Mouse (Mus musculus): ENCODE data around the gene Ccl2. TPM values are rescaled to one million over a fixed set of nuclear protein-coding genes. Genes with fewer than 3 reads are reported as not detected.

Gene Ccl2
- polyA plus RNA-seq, 1 experiment from 2014 or later: 36.9 TPM

- WGBS: 77% methylated on average over 7 of the region's 7 CpGs
- ATAC-seq (ENCODE audit: insufficient read depth): no peak
Observed at GRCm38 (mm10) chr11:82053849-82054248, 18.5 kb downstream of the Ccl2 start.

GRCm38 (mm10) chr11:82057646-82058045 lies 22.3 kb downstream of the Ccl2 start, which contains the start of gene Ccl11:
Gene Ccl11 (plus strand): TSS chr11:82057823.
- no peaks in the 10 kb centered on the region for H3K4me1 ChIP-seq (ENCODE audit: insufficient read depth)
- no peaks in the 10 kb centered on the region for H3K36me3 ChIP-seq (ENCODE audit: insufficient read depth)
- H3K4me3 ChIP-seq (ENCODE audit: low read depth, low read length): peak within 1 kb of the TSS; percentile 12; the same call in 1 of the 2 replicates
- H3K9me3 ChIP-seq (ENCODE audit: low read depth, low read length): no peaks in the 10 kb centered on the region
- WGBS: 58% methylated on average over 6 of the region's 6 CpGs
- H3K27me3 ChIP-seq (ENCODE audit: insufficient read depth, low read length): no peaks in the 10 kb centered on the region
- no peak within 1 kb of the TSS for H3K27ac ChIP-seq (ENCODE audit: low read depth)
- TF ChIP-seq CTCF (IDR thresholded peaks at IDR 0.05; ENCODE audit: low read depth): no peak
- H3K9ac ChIP-seq: no peak within 1 kb of the TSS; the same call in 1 of the 2 replicates
- DNase-seq (peak; percentile 65), ATAC-seq (ENCODE audit: insufficient read depth) (no peak; the same call in 1 of the 2 replicates)
- H3K4me2 ChIP-seq: peak within 1 kb of the TSS; percentile 50

More at GRCm38 (mm10) chr11:82053849-82054248, 18.5 kb downstream of the Ccl2 start:
- no peak overlapping the region for H3K9ac ChIP-seq
- H3K4me2 ChIP-seq: no peak overlapping the region
- H3K4me1 ChIP-seq (ENCODE audit: insufficient read depth): no peaks in the 10 kb centered on the region
- no peak overlapping the region for H3K4me3 ChIP-seq (ENCODE audit: low read depth, low read length)
- DNase-seq: no peak
- no peak overlapping the region for H3K27ac ChIP-seq (ENCODE audit: low read depth)
- H3K36me3 ChIP-seq (ENCODE audit: insufficient read depth): no peaks in the 10 kb centered on the region
- H3K27me3 ChIP-seq (ENCODE audit: insufficient read depth, low read length): no peaks in the 10 kb centered on the region
- TF ChIP-seq CTCF (IDR thresholded peaks at IDR 0.05; ENCODE audit: low read depth): no peak
- H3K9me3 ChIP-seq (ENCODE audit: low read depth, low read length): no peaks in the 10 kb centered on the region

GRCm38 (mm10) chr11:82062226-82062625 lies 26.9 kb downstream of the Ccl2 start:
- Histone ChIP-seq H3K4me2 (no peak overlapping the region), H3K36me3 (ENCODE audit: insufficient read depth) (no peaks in the 10 kb centered on the region), H3K27me3 (ENCODE audit: insufficient read depth, low read length) (no peaks in the 10 kb centered on the region), H3K4me1 (ENCODE audit: insufficient read depth) (no peaks in the 10 kb centered on the region), H3K9ac (no peak overlapping the region), H3K9me3 (ENCODE audit: low read depth, low read length) (no peaks in the 10 kb centered on the region), H3K4me3 (ENCODE audit: low read depth, low read length) (no peak overlapping the region), H3K27ac (ENCODE audit: low read depth) (no peak overlapping the region)
- no peak for TF ChIP-seq CTCF (IDR thresholded peaks at IDR 0.05; ENCODE audit: low read depth)
- no peak for DNase-seq
- ATAC-seq (ENCODE audit: insufficient read depth): no peak
- WGBS: 67% methylated on average over 3 of the region's 3 CpGs

GRCm38 (mm10) chr11:82063454-82063853 lies 28.1 kb downstream of the Ccl2 start:
- Histone ChIP-seq H3K4me1 (ENCODE audit: insufficient read depth) (no peaks in the 10 kb centered on the region), H3K27ac (ENCODE audit: low read depth) (no peak overlapping the region), H3K36me3 (ENCODE audit: insufficient read depth) (no peaks in the 10 kb centered on the region), H3K27me3 (ENCODE audit: insufficient read depth, low read length) (no peaks in the 10 kb centered on the region), H3K9ac (no peak overlapping the region), H3K9me3 (ENCODE audit: low read depth, low read length) (no peaks in the 10 kb centered on the region), H3K4me2 (no peak overlapping the region), H3K4me3 (ENCODE audit: low read depth, low read length) (no peak overlapping the region)
- DNase-seq: no peak
- no peak for TF ChIP-seq CTCF (IDR thresholded peaks at IDR 0.05; ENCODE audit: low read depth)
- 73% methylated on average over 2 of the region's 2 CpGs for WGBS
- ATAC-seq (ENCODE audit: insufficient read depth): no peak

- Histone ChIP-seq H3K27me3 (ENCODE audit: insufficient read depth, low read length) (no peaks in the 10 kb centered on the region), H3K4me3 (ENCODE audit: low read depth, low read length) (no peak overlapping the region), H3K27ac (ENCODE audit: low read depth) (no peak overlapping the region), H3K4me1 (ENCODE audit: insufficient read depth) (no peaks in the 10 kb centered on the region), H3K36me3 (ENCODE audit: insufficient read depth) (no peaks in the 10 kb centered on the region), H3K9ac (no peak overlapping the region), H3K9me3 (ENCODE audit: low read depth, low read length) (no peaks in the 10 kb centered on the region), H3K4me2 (no peak overlapping the region)
- ATAC-seq (ENCODE audit: insufficient read depth) (no peak), DNase-seq (no peak)
- TF ChIP-seq CTCF (IDR thresholded peaks at IDR 0.05; ENCODE audit: low read depth): no peak
- 77% methylated on average over 7 of the region's 7 CpGs for WGBS
Observed at GRCm38 (mm10) chr11:82066953-82067571, 31.7 kb downstream of the Ccl2 start.

GRCm38 (mm10) chr11:82071076-82071475 lies 35.7 kb downstream of the Ccl2 start:
- no peak for TF ChIP-seq CTCF (IDR thresholded peaks at IDR 0.05; ENCODE audit: low read depth)
- 70% methylated on average over 3 of the region's 3 CpGs for WGBS

GRCm38 (mm10) chr11:82072374-82072773 lies 37.0 kb downstream of the Ccl2 start:
- Histone ChIP-seq H3K9ac (no peak overlapping the region), H3K27ac (ENCODE audit: low read depth) (no peak overlapping the region), H3K36me3 (ENCODE audit: insufficient read depth) (no peaks in the 10 kb centered on the region), H3K4me1 (ENCODE audit: insufficient read depth) (no peaks in the 10 kb centered on the region), H3K4me2 (no peak overlapping the region), H3K9me3 (ENCODE audit: low read depth, low read length) (no peaks in the 10 kb centered on the region), H3K4me3 (ENCODE audit: low read depth, low read length) (no peak overlapping the region), H3K27me3 (ENCODE audit: insufficient read depth, low read length) (no peaks in the 10 kb centered on the region)
- TF ChIP-seq CTCF (IDR thresholded peaks at IDR 0.05; ENCODE audit: low read depth): no peak
- no peak for DNase-seq
- 70% methylated on average over 1 of the region's 1 CpGs for WGBS
- no peak for ATAC-seq (ENCODE audit: insufficient read depth)

More at GRCm38 (mm10) chr11:82071076-82071475, 35.7 kb downstream of the Ccl2 start:
- Histone ChIP-seq H3K36me3 (ENCODE audit: insufficient read depth) (no peaks in the 10 kb centered on the region), H3K4me2 (no peak overlapping the region), H3K4me1 (ENCODE audit: insufficient read depth) (no peaks in the 10 kb centered on the region), H3K27me3 (ENCODE audit: insufficient read depth, low read length) (no peaks in the 10 kb centered on the region), H3K4me3 (ENCODE audit: low read depth, low read length) (no peak overlapping the region), H3K9me3 (ENCODE audit: low read depth, low read length) (no peaks in the 10 kb centered on the region), H3K9ac (no peak overlapping the region), H3K27ac (ENCODE audit: low read depth) (no peak overlapping the region)
- ATAC-seq (ENCODE audit: insufficient read depth) (no peak), DNase-seq (no peak)
